Mouse (Mus musculus) ES-E14 (cell line): ENCODE data around the gene Klhl10. TPM values are rescaled to one million over a fixed set of nuclear protein-coding genes. Genes with fewer than 3 reads are reported as not detected.

Experiments
- DNase-seq: peaks from one replicate; pipeline ENCODE4 v3.0.0-alpha.2; 2013; ENCODE audit warnings: low read depth, low spot score
- H3K27ac ChIP-seq: 2 replicates; pipeline ENCODE4 v1.5.1; 2012; ENCODE audit warnings: low read depth, mild to moderate bottlenecking, low read length, moderate library complexity, mixed read lengths; ENCODE audit not compliant: poor library complexity, insufficient read depth, severe bottlenecking
- H3K36me3 ChIP-seq: 2 replicates; pipeline ENCODE4 v1.6.1; 2012; ENCODE audit warnings: mild to moderate bottlenecking, low read length, moderate library complexity, mixed read lengths; ENCODE audit not compliant: control insufficient read depth, poor library complexity, insufficient read depth, severe bottlenecking
- H3K4me1 ChIP-seq, 2 experiments: fragments of 150-350 bp in 1 of 2; sonication (generic) in 1 of 2; 2 replicates each; pipeline ENCODE4 v1.6.1; 2012; ENCODE audit warnings: low read length in 2 of 2, mild to moderate bottlenecking in 1 of 2, mixed read lengths in 1 of 2; ENCODE audit not compliant: control insufficient read depth in 2 of 2, insufficient read depth in 2 of 2, poor library complexity in 1 of 2
- H3K4me3 ChIP-seq, 2 experiments: fragments of 150-350 bp in 1 of 2; sonication (generic) in 1 of 2; 2 replicates each; pipeline ENCODE4 v1.5.1; 2012; ENCODE audit warnings: low read length in 2 of 2, low read depth in 1 of 2, mild to moderate bottlenecking in 1 of 2, mixed read lengths in 1 of 2; ENCODE audit not compliant: insufficient read depth in 1 of 2, poor library complexity in 1 of 2, severe bottlenecking in 1 of 2
- H3K9ac ChIP-seq: 2 replicates; pipeline ENCODE4 v1.6.1; 2012; ENCODE audit warnings: low read depth, mild to moderate bottlenecking, low read length, mixed read lengths; ENCODE audit not compliant: poor library complexity, insufficient read depth, severe bottlenecking
- H3K9me3 ChIP-seq: fragments of 150-350 bp; sonication (generic); 2 replicates; pipeline ENCODE4 v1.6.1; 2012; ENCODE audit warnings: low read depth, mild to moderate bottlenecking, low read length; ENCODE audit not compliant: control insufficient read depth, insufficient read depth
- CHD2 ChIP-seq: IDR thresholded peaks from 2 replicates; pipeline ENCODE4 v1.6.1; 2014; ENCODE audit warnings: mild to moderate bottlenecking, low read depth, low read length, inconsistent platforms
- HCFC1 ChIP-seq: IDR thresholded peaks from 2 replicates; pipeline ENCODE4 v1.6.1; 2012; ENCODE audit warnings: low read length, inconsistent platforms, borderline replicate concordance; ENCODE audit not compliant: insufficient read depth
- MAFK ChIP-seq: IDR thresholded peaks from 2 replicates; pipeline ENCODE4 v1.6.1; 2014; ENCODE audit warnings: mild to moderate bottlenecking, low read depth, low read length, inconsistent platforms; ENCODE audit not compliant: insufficient read depth
- ZC3H11A ChIP-seq: IDR thresholded peaks from 2 replicates; pipeline ENCODE4 v1.6.1; 2012; ENCODE audit warnings: low read depth, mild to moderate bottlenecking, inconsistent platforms, low read length, borderline replicate concordance
- ZNF384 ChIP-seq: IDR thresholded peaks from 2 replicates; pipeline ENCODE4 v1.6.1; 2012; ENCODE audit warnings: low read depth, low read length, inconsistent platforms
- in situ Hi-C, 2 experiments: fragments of 600-800 bp; cut with MboI; formaldehyde crosslinking; loops; one replicate each; pipeline ENCODE4 v1.15.1; 2025; ENCODE audit warnings: low sequenced_read_pairs in 2 of 2, inconsistent platforms in 1 of 2; ENCODE audit not compliant: unreplicated experiment in 2 of 2
- total RNA-seq: library from RNA; depleted of rRNA; stranded (reverse); fragments of 300-350 nt; gene quantifications from 2 replicates; pipeline ENCODE4 v1.2.3, GENCODE M21; 2012

The Klhl10 gene
- total RNA-seq, 1 experiment = 1.7 TPM

DNA sequence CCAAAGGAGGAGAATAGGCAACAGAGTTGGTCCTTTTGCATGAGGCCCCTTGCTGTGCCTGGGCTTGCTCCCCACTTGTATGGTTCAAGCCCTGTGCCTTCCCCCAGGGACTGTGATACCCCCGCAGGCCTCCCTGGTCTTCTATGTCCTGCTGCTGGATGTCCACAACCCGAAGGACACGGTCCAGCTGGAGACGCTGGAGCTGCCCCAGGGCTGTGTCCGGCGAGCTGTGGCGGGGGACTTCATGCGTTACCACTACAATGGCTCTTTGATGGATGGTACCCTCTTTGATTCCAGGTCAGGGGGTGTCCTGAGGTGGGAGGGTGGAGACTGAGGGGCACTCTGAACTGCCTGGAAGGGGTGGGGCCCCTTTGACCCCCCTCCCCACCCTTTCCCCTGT is 20.2 kb upstream of the Klhl10 start:
- Histone ChIP-seq H3K36me3 (peaks cover 5% of the 10 kb centered on the region; the same call in 1 of the 2 replicates), H3K4me3 (no peak overlapping the region), H3K4me1 (peaks cover 0 to 18% of the 10 kb centered on the region in 2 experiments; a peak in 1 of 4 replicates), H3K9ac (no peak overlapping the region), H3K27ac (no peak overlapping the region), H3K9me3 (no peaks in the 10 kb centered on the region)
- no peak for DNase-seq
- in situ Hi-C loops = no loop called here
- TF ChIP-seq MAFK (no peak), CHD2 (no peak), ZNF384 (no peak), ZC3H11A (no peak), HCFC1 (no peak)

DNA sequence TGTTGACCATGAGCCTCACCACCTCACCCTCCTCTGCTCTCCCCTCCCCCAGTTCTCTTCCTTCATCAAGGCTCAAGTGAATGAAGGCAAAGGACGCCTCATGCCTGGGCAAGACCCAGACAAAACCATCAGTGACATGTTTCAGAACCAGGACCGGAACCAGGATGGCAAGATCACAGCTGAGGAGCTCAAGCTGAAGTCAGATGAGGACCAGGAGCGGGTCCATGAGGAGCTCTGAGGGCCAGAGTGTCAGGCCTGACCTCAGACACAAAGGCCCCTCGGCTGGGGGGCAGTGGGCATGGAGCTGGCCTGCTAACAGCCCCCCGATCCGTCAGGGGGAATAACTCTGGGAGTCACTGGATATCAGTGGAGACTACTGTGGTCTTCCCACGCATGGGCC is 17.9 kb upstream of the Klhl10 start:
- Histone ChIP-seq H3K9ac (no peak overlapping the region), H3K4me1 (peaks cover 0 to 18% of the 10 kb centered on the region in 2 experiments; a peak in 1 of 4 replicates), H3K36me3 (peaks cover 5% of the 10 kb centered on the region; the same call in 1 of the 2 replicates), H3K4me3 (no peak overlapping the region), H3K27ac (no peak overlapping the region), H3K9me3 (no peaks in the 10 kb centered on the region)
- TF ChIP-seq ZNF384 (no peak), HCFC1 (no peak), CHD2 (no peak), ZC3H11A (no peak), MAFK (no peak)
- in situ Hi-C loops = no loop called here
- no peak for DNase-seq

DNA sequence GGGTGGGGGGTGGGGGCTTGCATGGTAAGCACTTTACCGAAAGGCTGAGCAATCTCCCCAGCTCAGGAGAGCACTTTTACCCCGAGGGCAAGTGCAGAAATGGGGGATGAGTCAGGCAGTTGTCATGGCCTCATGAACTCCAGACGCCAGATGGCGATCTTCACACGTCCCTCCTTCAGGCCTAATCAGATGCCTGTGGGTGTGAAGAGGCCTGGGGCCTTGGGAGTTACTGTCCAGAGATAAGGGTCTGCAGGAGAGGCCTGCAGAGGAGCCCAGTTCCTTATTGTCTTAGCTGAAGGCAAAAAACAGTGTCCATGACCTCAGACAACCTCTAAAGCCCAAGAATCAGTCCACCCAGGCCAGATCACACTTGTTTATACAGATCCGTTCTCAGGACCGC is 15.9 kb upstream of the Klhl10 start:
- H3K27ac ChIP-seq = no peak overlapping the region
- no peak overlapping the region; a peak in 1 of 4 replicates for H3K4me3 ChIP-seq
- no peak for TF ChIP-seq ZNF384
- TF ChIP-seq MAFK = 0 out of 2 replicates have a peak, but pooled peaks have one; percentile 27
- no peak for TF ChIP-seq CHD2
- no peak for TF ChIP-seq HCFC1
- peak; percentile 57; the same call in 1 of the 2 replicates for TF ChIP-seq ZC3H11A
- no peaks in the 10 kb centered on the region for H3K9me3 ChIP-seq
- DNase-seq = peak; percentile 97
- peaks cover 5% of the 10 kb centered on the region; the same call in 1 of the 2 replicates for H3K36me3 ChIP-seq
- in situ Hi-C loops = no loop called here
- H3K4me1 ChIP-seq = peaks cover 0 to 15% of the 10 kb centered on the region in 2 experiments; a peak in 1 of 4 replicates
- H3K9ac ChIP-seq = no peak overlapping the region

DNA sequence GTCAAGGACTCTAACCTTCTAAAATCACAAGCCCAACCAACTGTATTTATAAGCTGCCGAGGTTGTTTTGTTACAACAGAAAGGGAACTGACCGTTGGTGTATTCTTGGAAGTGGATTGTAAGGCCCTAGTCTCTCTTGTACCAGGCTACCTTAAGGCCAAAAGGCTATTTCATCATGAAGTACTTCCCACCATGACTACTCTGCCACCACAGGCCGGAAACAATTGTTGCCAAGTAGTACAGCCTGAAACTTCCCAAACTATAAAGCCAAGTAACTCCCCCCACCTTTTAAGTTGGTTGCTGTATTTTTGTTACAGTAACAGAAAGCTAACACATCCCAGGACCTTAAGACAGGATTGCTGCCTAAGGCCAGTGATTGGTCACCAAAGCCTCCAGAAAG is 14.9 kb upstream of the Klhl10 start:
- no peak overlapping the region for H3K27ac ChIP-seq
- in situ Hi-C loops = no loop called here
- no peak overlapping the region for H3K4me3 ChIP-seq
- no peak for DNase-seq
- H3K36me3 ChIP-seq = peaks cover 5% of the 10 kb centered on the region; the same call in 1 of the 2 replicates
- no peak overlapping the region for H3K9ac ChIP-seq
- H3K9me3 ChIP-seq = no peaks in the 10 kb centered on the region
- TF ChIP-seq HCFC1 = no peak
- no peak for TF ChIP-seq ZNF384
- TF ChIP-seq MAFK = no peak
- no peak for TF ChIP-seq CHD2
- TF ChIP-seq ZC3H11A = no peak
- peaks cover 0 to 9% of the 10 kb centered on the region in 2 experiments; a peak in 1 of 4 replicates for H3K4me1 ChIP-seq
